Mouse (Mus musculus): ENCODE results near the gene Gm10644.
A peak's percentile ranks its signal among the peaks of the same experiment; 100 is the strongest.

The Gm10644 gene

DNA sequence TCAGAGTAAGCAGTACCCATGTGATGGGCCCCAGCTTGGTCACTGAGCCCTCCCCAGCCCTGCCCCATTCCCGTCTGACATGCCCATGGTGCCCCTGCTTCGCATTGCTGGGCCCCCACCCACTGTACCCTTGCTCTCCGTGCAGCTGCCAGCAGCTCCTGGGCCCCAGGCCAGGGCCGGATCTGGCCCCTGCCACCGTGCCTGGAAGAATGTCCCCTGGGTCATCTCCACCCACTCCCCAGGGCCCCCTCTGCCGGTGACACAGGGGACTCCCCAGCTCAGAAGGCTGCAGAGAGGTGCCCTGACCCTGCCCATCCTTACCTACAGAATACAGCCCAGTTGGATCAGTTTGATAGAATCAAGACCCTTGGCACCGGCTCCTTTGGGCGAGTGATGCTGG, 25.8 kb upstream of the Gm10644 start:
- DNase-seq (ENCODE audit: low spot score in 2 of 2): no peak

DNA sequence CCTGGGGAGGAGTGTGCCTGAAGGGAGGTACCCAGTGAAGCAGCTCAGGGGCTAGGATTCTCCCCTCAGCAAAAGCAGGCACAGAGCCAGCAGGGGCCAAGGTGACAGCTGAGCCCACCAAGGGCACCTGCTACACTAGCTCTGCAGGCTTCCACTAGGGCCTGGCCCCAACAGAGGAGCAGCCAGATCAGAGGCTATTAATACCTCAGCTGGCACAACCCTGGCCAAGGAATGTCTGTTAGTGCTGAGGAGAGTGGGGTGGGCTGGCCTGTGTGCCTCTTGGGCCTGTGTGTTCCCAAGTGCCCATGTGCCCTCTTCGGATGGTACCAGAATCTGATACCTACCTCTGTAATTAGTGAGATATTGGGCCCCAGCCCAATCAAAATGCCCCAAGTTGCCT, 25.2 kb upstream of the Gm10644 start:
- DNase-seq (ENCODE audit: low spot score in 2 of 2): no peak

DNA sequence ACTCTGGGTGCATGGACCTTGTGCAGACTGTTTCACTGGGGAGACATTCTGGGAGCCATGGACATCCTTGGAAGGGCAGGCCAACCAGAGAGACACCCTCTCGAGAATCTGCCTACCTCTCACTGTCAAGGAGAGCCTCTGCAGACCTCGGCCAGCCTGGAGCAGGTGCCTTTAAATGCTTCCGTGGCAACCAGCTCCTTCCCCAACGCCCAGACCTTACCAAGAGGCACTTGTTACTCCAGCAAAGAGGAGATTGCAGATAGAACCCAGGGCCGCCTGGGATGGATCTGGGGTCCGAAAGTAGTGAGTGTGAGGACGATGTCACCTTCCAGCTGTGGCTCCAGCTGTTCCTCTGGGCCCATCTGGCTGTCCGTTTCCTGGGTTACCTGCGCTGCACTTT, 23.2 kb upstream of the Gm10644 start:
- no peak for DNase-seq (ENCODE audit: low spot score in 2 of 2)

DNA sequence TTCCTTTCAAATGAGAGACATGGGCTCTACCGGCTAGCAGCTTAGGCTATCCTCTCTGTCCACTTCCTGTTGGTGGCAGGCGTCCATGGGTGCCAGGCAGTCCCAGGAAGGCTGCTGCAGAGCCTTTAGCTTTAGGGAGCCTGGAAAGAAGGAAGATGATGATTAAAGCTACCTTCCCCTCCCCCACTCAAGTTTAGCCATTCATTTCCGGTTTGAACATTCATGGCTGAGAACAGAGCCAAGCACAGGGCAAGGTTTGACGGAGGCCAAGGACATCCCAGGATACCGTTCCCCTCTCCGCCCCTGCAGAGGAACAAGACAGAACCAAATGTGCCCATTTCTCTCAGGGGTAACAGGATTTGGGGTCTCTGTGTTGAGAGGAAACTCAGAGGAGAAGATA, 22.6 kb upstream of the Gm10644 start:
- DNase-seq (ENCODE audit: low spot score in 2 of 2): no peak

DNA sequence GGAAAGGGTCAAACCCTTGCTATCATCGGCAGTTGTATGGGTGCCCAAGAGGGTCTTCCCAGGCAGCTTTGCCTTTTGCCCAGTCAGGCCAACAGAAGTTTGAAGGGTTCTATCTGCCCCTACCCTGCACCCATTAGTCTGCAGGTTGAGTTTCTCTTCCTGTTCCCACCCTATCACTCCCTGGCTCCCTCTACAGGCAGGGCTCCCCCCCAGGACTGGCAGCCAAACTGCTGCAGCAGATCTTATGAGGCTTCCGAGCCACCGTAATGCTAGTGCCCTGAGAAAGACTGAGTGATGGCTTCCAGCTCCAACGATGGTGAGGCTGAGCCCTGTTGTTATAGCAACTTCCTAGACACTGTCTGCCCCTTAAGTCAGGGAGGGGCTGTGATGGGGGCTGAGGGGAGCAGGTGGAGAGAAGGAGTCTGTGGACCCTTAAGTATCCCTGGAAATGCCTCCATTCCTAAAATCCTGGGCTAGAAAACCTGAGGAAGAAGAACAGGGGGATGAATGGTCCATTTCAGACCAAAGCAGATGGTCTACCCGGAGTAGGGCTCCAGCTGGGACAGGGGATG, 21.9 kb upstream of the Gm10644 start:
- DNase-seq (ENCODE audit: low spot score in 2 of 2): no peak

DNA sequence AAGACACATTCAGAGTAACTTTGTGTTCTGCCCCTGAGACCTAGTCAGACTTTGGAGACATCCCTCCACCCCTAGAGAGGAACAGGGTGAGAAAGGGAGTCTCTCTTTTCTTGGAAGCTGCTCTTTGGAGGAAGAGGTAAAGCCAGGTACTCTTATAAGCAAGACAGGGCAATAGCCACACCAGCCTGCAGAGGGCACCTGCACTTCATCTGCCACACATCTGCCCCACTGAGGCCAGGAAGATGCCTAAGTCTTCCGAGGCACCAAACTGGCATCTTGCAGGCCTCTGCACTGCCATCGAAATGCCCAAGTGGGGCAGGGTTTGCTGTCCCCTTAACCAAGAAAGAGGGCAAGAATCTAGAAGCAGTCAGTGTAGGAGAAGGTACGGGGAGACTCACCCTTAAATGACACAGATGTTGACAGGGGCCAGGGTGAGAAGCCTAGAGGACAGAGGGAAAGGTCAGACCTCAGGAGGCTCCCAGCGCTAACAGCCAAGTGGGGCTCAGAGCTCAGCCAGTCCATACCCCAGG, 21.2 kb upstream of the Gm10644 start:
- DNase-seq (ENCODE audit: low spot score in 2 of 2): no peak

DNA sequence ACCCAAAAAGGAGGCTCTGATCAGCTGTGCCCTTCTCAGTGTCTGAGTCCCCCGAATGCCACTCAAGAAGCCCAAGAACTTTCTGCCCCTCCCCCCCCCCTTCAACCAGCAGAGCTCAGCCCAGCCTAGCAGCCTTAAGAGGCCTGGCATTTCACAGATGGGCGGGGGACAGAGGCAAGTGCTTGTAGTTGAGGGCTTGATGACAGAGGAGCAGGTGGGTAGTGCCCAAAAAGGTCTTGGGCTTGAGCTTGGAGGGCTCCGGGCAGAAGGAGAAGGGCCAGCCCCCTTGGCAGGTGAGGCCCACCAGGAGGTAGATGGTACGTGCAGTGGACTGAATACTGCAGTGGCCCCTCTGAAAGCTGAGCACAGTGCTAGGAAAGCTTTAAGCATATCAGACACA, 19.5 kb upstream of the Gm10644 start:
- DNase-seq (ENCODE audit: low spot score in 2 of 2): no peak

DNA sequence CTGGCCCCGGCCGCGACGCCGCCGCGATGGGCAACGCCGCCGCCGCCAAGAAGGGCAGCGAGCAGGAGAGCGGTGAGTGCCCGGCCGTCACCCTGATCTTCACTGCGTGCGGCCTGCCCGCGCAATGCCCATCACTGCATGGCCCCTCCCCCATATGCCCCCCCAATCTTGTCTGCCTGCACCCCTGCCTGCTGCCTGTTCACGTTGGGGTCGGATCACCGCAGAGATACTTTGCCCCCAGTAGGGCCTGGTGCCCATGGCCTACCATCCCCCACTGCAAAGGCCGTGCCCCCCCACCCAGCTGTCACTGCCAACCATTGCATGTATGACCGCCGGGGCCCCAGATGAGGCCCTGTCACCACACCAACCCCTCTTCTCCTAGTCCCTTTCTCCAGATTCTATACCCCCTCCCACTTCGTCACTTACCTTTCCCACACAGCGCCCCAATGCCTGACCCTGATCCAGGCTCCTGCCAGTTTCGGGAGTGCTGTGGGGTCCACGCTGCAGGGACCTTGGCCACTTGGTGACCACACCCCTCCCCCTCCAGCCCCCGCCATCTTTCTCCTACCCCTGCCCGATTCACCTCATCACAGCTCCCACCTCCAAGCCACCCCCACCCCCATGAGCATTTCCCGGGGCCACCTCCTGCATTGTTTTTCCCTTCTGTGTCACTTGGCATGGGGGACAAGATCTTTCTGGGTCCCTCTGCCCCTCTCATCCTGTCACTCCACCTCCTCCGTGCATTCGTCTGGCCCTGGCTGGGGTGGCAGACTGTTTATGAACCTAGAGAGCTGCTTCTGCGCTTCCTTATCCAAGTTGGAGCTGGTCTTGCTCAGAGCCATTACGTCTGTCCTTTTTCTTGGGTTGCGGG, 18.4 kb upstream of the Gm10644 start:
- no peak for DNase-seq (ENCODE audit: low spot score in 2 of 2)

DNA sequence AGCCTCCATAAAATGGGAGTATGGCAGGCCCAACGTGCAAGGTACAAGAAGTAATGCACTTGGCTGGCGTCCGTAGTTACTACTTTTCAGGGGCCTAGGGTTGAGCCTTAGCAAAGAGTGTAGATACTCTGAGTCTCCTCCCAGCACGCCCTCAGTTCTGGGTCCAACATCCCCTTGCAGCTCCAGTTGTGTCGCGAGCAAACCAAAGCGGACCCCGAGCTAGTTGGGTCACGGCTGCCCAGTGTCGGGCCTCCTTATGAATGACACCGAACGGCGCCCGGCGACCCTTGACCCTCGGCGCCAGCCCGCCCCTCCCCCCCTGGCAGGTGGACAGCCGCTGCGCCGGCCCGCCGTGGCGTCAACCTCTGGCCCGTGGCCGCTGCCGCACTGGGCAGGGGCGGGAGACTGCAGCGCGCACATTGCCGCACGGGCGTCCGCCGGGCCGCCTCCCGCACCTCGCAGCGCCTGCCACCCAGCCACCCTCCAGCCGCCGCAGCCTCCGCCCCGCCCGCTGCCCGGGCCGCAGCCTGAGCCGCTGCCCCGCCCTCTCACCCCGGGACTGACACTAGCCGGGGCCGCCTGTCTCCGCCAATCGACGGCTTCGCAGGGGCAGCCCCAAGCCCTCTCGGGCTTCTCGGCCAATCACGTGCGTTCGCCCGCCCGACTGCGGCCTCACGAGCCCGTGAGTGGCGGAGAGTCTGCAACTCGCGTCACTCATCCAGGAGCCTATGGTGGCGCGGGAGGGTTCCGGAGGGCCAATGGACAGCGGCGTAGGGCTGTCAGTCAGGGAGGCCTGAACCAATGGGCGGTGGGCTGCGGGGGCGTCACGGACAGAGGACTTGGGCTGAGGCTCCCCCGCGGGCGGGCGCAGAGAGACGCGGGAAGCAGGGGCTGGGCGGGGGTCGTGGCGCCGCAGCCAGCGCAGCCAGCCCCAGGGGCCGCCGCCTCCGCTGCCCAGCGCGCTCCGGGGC, 17.4 kb upstream of the Gm10644 start, which contains the start of gene Prkaca:
Gene Prkaca, plus strand, starts transcription at position 844 of the 971 bp plus-strand sequence.
- peak; percentile 99 for DNase-seq (ENCODE audit: low spot score in 2 of 2)

DNA sequence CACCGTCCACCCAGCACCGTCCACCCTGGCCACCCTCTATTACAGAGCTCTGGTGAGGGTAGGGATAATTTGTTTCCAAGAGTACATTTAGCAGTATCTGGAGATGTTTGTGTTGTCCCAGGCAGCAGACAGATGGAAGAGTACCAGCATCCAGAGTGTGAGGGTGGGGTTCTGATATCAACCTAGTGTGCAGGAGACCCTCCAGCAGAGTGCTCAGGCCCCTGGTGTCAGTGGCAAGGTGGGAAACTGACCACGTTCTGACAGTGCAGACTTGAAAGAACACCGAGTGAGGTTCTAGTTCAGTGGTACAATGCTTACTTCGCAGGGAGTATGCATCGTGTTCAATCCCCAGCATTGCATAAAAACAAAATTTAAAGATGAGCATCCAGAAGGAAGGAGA, 16.7 kb upstream of the Gm10644 start:
- no peak for DNase-seq (ENCODE audit: low spot score in 2 of 2)

DNA sequence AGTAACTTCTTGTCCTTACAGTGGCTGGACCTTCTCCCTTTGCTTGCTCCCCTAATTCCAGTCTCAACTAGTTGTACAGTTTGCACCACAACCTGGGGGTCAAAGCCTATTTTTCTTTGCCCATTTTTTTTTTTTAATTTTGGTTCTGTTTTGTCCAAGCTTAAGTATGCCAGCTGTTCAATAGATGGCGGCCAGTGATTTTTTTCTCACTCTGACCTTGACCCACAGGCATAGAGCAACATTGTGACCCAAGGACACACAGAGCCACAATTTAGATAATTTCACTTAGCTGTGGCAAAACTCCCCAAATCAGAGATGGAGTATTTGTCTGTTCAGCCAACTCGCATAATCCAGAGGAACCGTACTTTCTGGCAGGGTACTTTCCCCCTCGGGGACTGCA, 16.1 kb upstream of the Gm10644 start:
- no peak for DNase-seq (ENCODE audit: low spot score in 2 of 2)

DNA sequence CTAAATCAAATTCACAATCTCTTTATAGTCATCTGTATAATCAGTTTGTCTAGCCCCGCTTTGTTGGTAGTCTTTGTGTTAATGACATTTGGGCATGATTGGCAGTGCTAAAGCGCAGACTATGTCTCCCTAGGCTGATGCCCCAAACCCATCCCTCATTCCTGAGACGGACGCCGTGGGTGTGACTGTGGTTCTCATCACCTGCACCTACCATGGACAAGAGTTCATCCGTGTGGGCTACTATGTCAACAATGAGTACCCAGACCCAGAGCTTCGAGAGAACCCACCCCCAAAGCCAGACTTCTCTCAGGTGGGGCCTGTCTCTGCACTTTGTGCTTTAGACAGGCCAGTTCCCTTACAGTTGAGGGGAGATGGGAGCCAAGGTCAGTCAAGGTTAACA, 12.7 kb upstream of the Gm10644 start:
- no peak for DNase-seq (ENCODE audit: low spot score in 2 of 2)

DNA sequence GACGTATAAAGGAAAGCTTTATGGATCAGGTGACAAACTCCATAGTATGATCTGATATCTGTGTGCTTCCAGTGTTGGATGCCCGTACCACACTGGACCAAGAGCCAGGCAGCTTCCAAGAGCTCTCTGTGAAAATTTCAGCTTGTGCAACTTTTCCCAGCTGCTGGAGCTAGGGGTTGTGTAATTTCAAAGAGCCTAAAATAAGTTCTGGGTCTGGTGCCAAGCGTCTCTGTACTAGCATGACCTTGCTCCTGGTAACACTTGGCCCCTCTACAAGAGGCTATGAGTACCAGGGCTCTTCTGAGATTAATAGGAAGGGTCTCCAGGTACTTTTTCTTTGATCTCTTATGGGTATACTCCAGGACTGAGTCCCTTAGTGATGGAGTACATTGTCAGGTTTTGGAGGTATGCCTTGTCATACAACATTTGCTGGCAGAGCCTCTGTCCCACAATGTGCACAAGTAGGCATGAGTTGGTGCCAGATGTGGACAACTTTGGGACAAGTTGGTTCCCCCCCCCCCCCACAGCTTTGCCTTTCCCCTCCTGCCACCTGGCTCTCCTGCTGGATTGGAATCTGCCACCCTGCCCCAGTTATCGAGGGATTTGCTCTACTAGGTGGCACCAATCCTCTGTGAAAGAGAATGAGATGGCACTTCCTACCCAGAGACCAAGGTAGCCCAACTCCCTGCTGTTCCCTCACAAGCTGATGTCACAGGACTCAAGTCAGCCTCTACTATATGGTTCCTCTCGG, 9.2 kb upstream of the Gm10644 start:
- no peak for DNase-seq (ENCODE audit: low spot score in 2 of 2)

DNA sequence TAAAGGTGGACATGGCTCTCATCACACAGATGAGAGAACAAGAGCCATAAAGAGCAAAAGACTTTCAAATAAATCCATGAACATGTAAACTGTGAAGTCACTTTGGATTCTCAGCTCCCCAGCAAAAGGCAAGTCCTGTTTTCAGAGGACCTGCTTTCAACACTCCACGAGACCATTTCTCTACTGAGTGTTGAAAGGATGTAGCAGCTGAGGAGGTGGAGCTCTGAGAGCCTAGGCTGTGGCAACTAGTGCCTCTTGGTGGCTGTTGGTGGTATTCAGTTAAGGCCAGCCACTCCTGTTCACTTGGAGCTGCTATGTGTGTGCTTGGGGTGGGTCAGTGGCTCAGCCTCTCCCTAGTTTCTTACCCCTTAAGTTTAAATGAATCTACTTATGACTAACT, 1.8 kb upstream of the Gm10644 start:
- no peak for DNase-seq (ENCODE audit: low spot score in 2 of 2)

DNA sequence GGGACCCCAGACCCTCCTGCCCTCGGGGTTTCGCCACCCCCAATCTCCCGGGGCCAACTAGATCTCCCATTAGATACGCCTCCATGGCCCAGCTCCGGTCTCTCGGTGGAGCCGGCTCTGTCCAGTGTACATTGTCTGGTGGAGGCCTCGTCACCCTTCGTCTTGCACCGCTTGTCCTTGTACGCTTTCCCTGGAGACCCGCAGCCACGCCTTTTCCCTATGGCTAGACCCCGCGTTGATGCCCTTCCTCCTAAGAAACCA, 883 bp upstream of the Gm10644 start:
- DNase-seq (ENCODE audit: low spot score in 2 of 2): no peak

DNA sequence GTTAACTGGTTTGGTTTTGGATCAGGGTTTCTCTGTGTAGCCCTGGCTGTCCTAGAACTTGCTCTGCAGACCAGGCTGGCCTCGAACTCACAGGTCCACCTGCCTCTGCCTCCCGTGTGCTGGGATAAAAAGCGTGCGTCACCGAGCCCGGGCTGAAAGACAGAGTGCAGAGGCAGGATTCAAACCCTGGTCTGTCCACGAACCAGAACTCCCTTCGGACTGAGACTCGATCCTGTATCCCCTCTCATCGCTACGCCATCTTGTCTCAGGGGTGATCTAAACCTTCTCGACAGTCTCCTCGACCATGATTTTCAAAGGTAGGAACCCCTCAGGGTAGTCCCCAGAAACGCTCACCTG, 278 bp downstream of the Gm10644 start:
- DNase-seq (ENCODE audit: low spot score in 2 of 2): no peak

DNA sequence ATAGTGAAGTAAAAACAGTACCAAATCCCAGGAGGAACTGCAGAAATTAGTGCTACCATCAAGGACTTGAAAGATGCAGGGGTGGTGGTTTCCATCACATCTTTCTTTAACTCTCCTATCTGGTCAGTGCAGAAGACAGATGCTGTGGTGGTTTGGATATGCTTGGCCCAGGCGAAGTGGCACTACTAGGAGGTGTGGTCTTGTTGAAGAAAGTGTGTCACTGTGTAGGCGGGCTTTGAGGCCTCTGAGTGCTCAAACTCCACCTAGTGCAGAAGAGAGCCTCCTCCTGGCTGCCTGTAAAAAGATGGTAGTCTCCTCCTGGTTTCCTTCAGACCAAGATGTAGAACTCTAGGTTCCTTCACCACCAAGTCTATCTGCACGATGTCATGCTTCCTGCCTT, 9.5 kb downstream of the Gm10644 start:
- peak in 1 of 2 experiments; percentile 22 for DNase-seq (ENCODE audit: low spot score in 2 of 2)

DNA sequence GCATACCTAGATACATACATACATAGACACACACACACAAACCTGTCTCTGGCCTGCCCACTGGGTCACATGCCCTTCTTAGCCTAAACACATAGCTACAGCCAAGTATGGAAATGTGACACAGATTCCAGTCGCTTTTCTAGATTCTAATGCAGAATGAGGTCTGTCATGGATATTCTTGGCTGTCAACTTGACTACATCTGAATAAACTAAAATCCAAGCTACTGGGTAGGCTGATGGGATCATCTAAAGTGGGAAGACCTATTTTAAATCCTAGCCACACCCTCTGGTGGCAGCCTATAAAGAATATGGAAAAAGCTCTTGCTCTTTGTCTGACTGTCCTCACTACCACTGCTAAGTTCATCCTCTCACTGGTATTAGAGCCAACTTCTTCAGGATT, 12.6 kb downstream of the Gm10644 start:
- DNase-seq (ENCODE audit: low spot score in 2 of 2): peak in 1 of 2 experiments; percentile 29

DNA sequence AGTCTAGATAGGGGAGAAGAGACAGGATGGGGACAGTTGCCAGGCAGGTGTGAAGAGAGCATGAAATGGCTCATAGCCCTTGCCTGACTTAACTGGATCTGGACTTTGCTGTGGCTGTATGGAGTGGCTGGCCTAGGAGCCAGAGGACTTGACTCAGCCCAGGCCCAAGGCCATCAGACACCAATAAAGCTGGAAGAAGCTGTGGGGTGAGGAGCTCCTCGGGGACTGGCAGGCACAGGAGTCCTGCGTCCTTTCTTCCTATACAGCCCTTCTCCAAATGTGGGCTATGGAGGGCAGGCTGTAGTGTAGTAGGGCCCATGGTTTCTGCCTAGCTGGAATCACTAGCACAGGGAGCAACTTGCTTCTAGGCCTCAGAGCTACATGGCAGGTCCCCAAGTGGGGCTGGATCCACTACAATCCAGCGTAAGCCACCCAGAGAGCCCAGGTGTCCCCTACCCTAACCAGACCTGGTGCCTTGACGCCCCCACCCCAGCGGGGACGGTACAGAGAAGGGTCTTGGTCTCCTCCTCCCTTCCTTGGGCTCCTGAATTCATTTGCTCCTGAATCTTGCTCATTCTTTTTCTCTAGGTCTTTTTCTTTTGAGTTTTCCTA, 13.8 kb downstream of the Gm10644 start:
- no peak for DNase-seq (ENCODE audit: low spot score in 2 of 2)

DNA sequence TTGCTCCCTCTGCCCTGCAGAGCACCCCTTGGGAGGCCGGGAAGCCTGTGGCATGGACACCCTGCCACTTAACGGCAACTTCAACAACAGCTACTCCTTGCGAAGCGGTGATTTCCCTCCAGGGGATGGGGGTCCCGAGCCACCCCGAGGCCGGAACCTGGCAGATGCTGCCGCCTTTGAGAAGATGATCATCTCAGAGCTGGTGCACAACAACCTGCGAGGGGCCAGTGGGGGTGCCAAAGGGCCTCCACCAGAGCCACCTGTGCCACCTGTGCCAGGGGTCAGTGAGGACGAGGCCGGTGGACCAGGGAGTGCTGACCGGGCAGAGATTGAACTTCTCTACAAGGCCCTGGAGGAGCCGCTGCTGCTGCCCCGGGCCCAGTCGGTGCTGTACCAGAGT, 16.7 kb downstream of the Gm10644 start:
- no peak for DNase-seq (ENCODE audit: low spot score in 2 of 2)

DNA sequence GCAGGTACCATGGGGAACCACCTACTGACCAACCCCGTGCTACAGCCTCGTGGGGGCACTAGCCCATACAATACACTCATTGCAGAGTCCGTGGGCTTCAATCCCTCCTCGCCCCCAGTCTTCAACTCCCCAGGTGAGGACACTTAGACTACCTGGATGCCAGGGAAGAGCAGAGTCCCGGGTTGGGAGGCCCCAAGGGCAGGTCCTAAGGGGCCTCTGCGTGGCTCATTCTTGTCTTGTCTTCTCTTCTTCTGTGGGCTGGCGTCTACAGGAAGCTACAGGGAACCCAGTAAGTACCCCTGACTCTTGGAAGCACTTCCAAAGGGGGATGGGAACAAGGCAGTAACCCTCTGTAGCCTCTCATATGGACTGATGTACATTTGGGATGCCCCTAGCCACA, 17.4 kb downstream of the Gm10644 start:
- DNase-seq (ENCODE audit: low spot score in 2 of 2): no peak

Data from frontal cortex, postnatal 36 days (tissue).